Mouse (Mus musculus): ENCODE results near the gene Lipe. TPM values are rescaled to one million over a fixed set of nuclear protein-coding genes. Genes with fewer than 3 reads are reported as not detected.

Gene Lipe
- total and polyA plus RNA-seq, 2 experiments from 2014 or later: 6.9 to 11.6 TPM

GRCm38 (mm10) chr7:25419943-25420342, 21.4 kb upstream of the Lipe start:
- no peaks in the 10 kb centered on the region for H3K4me1 ChIP-seq (ENCODE audit: insufficient read depth, low read length)
- WGBS: 94% methylated on average over 4 of the region's 4 CpGs
- no peak overlapping the region for H3K27ac ChIP-seq (ENCODE audit: low read depth, low read length)
- H3K36me3 ChIP-seq (ENCODE audit: insufficient read depth, low read length): no peaks in the 10 kb centered on the region
- ATAC-seq (ENCODE audit: low FRiP score) (no peak), DNase-seq (ENCODE audit: low spot score) (no peak)
- no peak overlapping the region for H3K4me3 ChIP-seq (ENCODE audit: low read depth, low read length)
- H3K9ac ChIP-seq (replicated peaks; ENCODE audit: low read length, poor library complexity, severe bottlenecking): no peak overlapping the region
- H3K27me3 ChIP-seq (ENCODE audit: insufficient read depth, low read length): no peaks in the 10 kb centered on the region
- no peaks in the 10 kb centered on the region for H3K9me3 ChIP-seq (ENCODE audit: low read length)
- no peak overlapping the region for H3K4me2 ChIP-seq (ENCODE audit: low read depth, low read length, poor library complexity, severe bottlenecking)
- no peak for TF ChIP-seq CTCF (IDR thresholded peaks at IDR 0.05)

GRCm38 (mm10) chr7:25419536-25419935, 21.0 kb upstream of the Lipe start:
- no peak for TF ChIP-seq CTCF (IDR thresholded peaks at IDR 0.05)
- Histone ChIP-seq H3K9me3 (ENCODE audit: low read length) (no peaks in the 10 kb centered on the region), H3K27me3 (ENCODE audit: insufficient read depth, low read length) (no peaks in the 10 kb centered on the region), H3K9ac (replicated peaks; ENCODE audit: low read length, poor library complexity, severe bottlenecking) (no peak overlapping the region), H3K4me2 (ENCODE audit: low read depth, low read length, poor library complexity, severe bottlenecking) (no peak overlapping the region), H3K4me3 (ENCODE audit: low read depth, low read length) (no peak overlapping the region), H3K27ac (ENCODE audit: low read depth, low read length) (no peak overlapping the region), H3K36me3 (ENCODE audit: insufficient read depth, low read length) (no peaks in the 10 kb centered on the region), H3K4me1 (ENCODE audit: insufficient read depth, low read length) (no peaks in the 10 kb centered on the region)
- 82% methylated on average over 8 of the region's 8 CpGs for WGBS
- no peak for ATAC-seq (ENCODE audit: low FRiP score)
- DNase-seq (ENCODE audit: low spot score): no peak

- Histone ChIP-seq H3K9me3 (ENCODE audit: low read length) (no peaks in the 10 kb centered on the region), H3K27me3 (ENCODE audit: insufficient read depth, low read length) (no peaks in the 10 kb centered on the region), H3K4me2 (ENCODE audit: low read depth, low read length, poor library complexity, severe bottlenecking) (no peak overlapping the region), H3K4me1 (ENCODE audit: insufficient read depth, low read length) (no peaks in the 10 kb centered on the region), H3K4me3 (ENCODE audit: low read depth, low read length) (no peak overlapping the region), H3K27ac (ENCODE audit: low read depth, low read length) (no peak overlapping the region), H3K9ac (replicated peaks; ENCODE audit: low read length, poor library complexity, severe bottlenecking) (no peak overlapping the region), H3K36me3 (ENCODE audit: insufficient read depth, low read length) (no peaks in the 10 kb centered on the region)
- peak; percentile 58 for TF ChIP-seq CTCF (IDR thresholded peaks at IDR 0.05)
- ATAC-seq (ENCODE audit: low FRiP score): no peak
- 73% methylated on average over 1 of the region's 1 CpGs for WGBS
- DNase-seq (ENCODE audit: low spot score): no peak
Measured at GRCm38 (mm10) chr7:25417597-25417996, 19.1 kb upstream of the Lipe start.

- ATAC-seq (ENCODE audit: low FRiP score) (no peak), DNase-seq (ENCODE audit: low spot score) (no peak)
- no peaks in the 10 kb centered on the region for H3K36me3 ChIP-seq (ENCODE audit: insufficient read depth, low read length)
- H3K9ac ChIP-seq (replicated peaks; ENCODE audit: low read length, poor library complexity, severe bottlenecking): no peak within 1 kb of the TSS
- H3K4me2 ChIP-seq (ENCODE audit: low read depth, low read length, poor library complexity, severe bottlenecking): no peak within 1 kb of the TSS
- 51% methylated on average over 7 of the region's 7 CpGs for WGBS
- TF ChIP-seq CTCF (IDR thresholded peaks at IDR 0.05): no peak
- H3K9me3 ChIP-seq (ENCODE audit: low read length): no peaks in the 10 kb centered on the region
- H3K4me1 ChIP-seq (ENCODE audit: insufficient read depth, low read length): no peaks in the 10 kb centered on the region
- no peak within 1 kb of the TSS for H3K27ac ChIP-seq (ENCODE audit: low read depth, low read length)
- no peak within 1 kb of the TSS for H3K4me3 ChIP-seq (ENCODE audit: low read depth, low read length)
- no peaks in the 10 kb centered on the region for H3K27me3 ChIP-seq (ENCODE audit: insufficient read depth, low read length)
Measured at GRCm38 (mm10) chr7:25412833-25413441, 14.4 kb upstream of the Lipe start, which contains the start of gene Cxcl17. Gene Cxcl17, minus strand, starts transcription at chr7:25412886.

- 81% methylated on average over 3 of the region's 3 CpGs for whole genome bisulfite sequencing
Measured at GRCm38 (mm10) chr7:25411861-25412260, 13.4 kb upstream of the Lipe start.

GRCm38 (mm10) chr7:25410969-25411615, 12.6 kb upstream of the Lipe start:
- DNase-seq (ENCODE audit: low spot score): no peak
- Histone ChIP-seq H3K27me3 (ENCODE audit: insufficient read depth, low read length) (no peaks in the 10 kb centered on the region), H3K27ac (ENCODE audit: low read depth, low read length) (no peak overlapping the region), H3K4me3 (ENCODE audit: low read depth, low read length) (no peak overlapping the region), H3K4me2 (ENCODE audit: low read depth, low read length, poor library complexity, severe bottlenecking) (no peak overlapping the region), H3K9ac (replicated peaks; ENCODE audit: low read length, poor library complexity, severe bottlenecking) (no peak overlapping the region), H3K36me3 (ENCODE audit: insufficient read depth, low read length) (no peaks in the 10 kb centered on the region), H3K9me3 (ENCODE audit: low read length) (no peaks in the 10 kb centered on the region), H3K4me1 (ENCODE audit: insufficient read depth, low read length) (no peaks in the 10 kb centered on the region)
- TF ChIP-seq CTCF (IDR thresholded peaks at IDR 0.05): no peak
- no peak for ATAC-seq (ENCODE audit: low FRiP score)
- 84% methylated on average over 1 of the region's 1 CpGs for WGBS

More at GRCm38 (mm10) chr7:25411861-25412260, 13.4 kb upstream of the Lipe start:
- no peak overlapping the region for H3K9ac ChIP-seq (replicated peaks; ENCODE audit: low read length, poor library complexity, severe bottlenecking)
- H3K27me3 ChIP-seq (ENCODE audit: insufficient read depth, low read length): no peaks in the 10 kb centered on the region
- H3K4me1 ChIP-seq (ENCODE audit: insufficient read depth, low read length): no peaks in the 10 kb centered on the region
- DNase-seq (ENCODE audit: low spot score) (no peak), ATAC-seq (ENCODE audit: low FRiP score) (no peak)
- no peak overlapping the region for H3K27ac ChIP-seq (ENCODE audit: low read depth, low read length)
- H3K4me3 ChIP-seq (ENCODE audit: low read depth, low read length): no peak overlapping the region
- H3K9me3 ChIP-seq (ENCODE audit: low read length): no peaks in the 10 kb centered on the region
- H3K36me3 ChIP-seq (ENCODE audit: insufficient read depth, low read length): no peaks in the 10 kb centered on the region
- H3K4me2 ChIP-seq (ENCODE audit: low read depth, low read length, poor library complexity, severe bottlenecking): no peak overlapping the region
- TF ChIP-seq CTCF (IDR thresholded peaks at IDR 0.05): no peak

Measured in midbrain, postnatal 0 days (tissue).